ENCODE assay signal across 9 mouse cellular contexts in genomic region chr10:23611183-23611582, GRCm38 (mm10).
DNase-seq lines count a peak whose midpoint lies in the region; ATAC-seq and TF ChIP-seq lines count a peak whose summit lies in the region.
"Had no signal": no experiment of that assay in that cellular context is flagged by ENCODE, and none has a peak within 500 bp of the region (broad histone marks: within the 10 kb centered on the region; RNA-seq: fewer than 3 reads in every experiment).

No protein-coding gene starts in this region.

- H3ac ChIP-seq in myocyte (ENCODE audit: control insufficient read depth, insufficient read length) = no peak overlapping the region

- peak; percentile 45 for DNase-seq in liver
- peak; percentile 79 for DNase-seq in adrenal gland, postnatal 10 days
- DNase-seq in heart, postnatal 0 days (ENCODE audit: low spot score) = peak; percentile 15
- DNase-seq in left cerebral cortex, adult 11 months (ENCODE audit: low spot score) = peak; percentile 27
- DNase-seq in spleen, postnatal 4 days (ENCODE audit: low spot score in 2 of 2) = no peak

- H3K9me3 ChIP-seq in liver, embryonic 12.5 days (replicated peaks) = no peaks in the 10 kb centered on the region
- no peaks in the 10 kb centered on the region for H3K9me3 ChIP-seq in embryonic facial prominence, embryonic 12.5 days
- no peaks in the 10 kb centered on the region for H3K9me3 ChIP-seq in heart, postnatal 0 days (replicated peaks; ENCODE audit: control insufficient read depth, low read length)
- H3K9me3 ChIP-seq: embryonic facial prominence, embryonic 13.5 days had no signal

- no peak overlapping the region for H3K4me3 ChIP-seq in liver, embryonic 12.5 days
- no peak overlapping the region for H3K4me3 ChIP-seq in embryonic facial prominence, embryonic 12.5 days
- H3K4me3 ChIP-seq in heart, postnatal 0 days (ENCODE audit: low read depth, low read length) = no peak overlapping the region
- no peak overlapping the region for H3K4me3 ChIP-seq in myocyte
- H3K4me3 ChIP-seq: embryonic facial prominence, embryonic 13.5 days had no signal

- H3K4me2 ChIP-seq in liver, embryonic 12.5 days = no peak overlapping the region
- H3K4me2 ChIP-seq in embryonic facial prominence, embryonic 12.5 days (replicated peaks) = no peak overlapping the region
- no peak overlapping the region for H3K4me2 ChIP-seq in heart, postnatal 0 days (ENCODE audit: low read depth, low read length)
- H3K4me2 ChIP-seq in myocyte (ENCODE audit: low read depth) = peak overlapping the region; percentile 49
- H3K4me2 ChIP-seq: embryonic facial prominence, embryonic 13.5 days had no signal

- H3K27ac ChIP-seq in liver, embryonic 12.5 days = no peak overlapping the region
- peak overlapping the region; percentile 1; the same call in 1 of the 2 replicates for H3K27ac ChIP-seq in embryonic facial prominence, embryonic 12.5 days
- no peak overlapping the region for H3K27ac ChIP-seq in heart, postnatal 0 days (ENCODE audit: low read depth)

- H3K36me3 ChIP-seq in liver, embryonic 12.5 days = no peaks in the 10 kb centered on the region
- H3K36me3 ChIP-seq in embryonic facial prominence, embryonic 12.5 days = no peaks in the 10 kb centered on the region
- H3K36me3 ChIP-seq in heart, postnatal 0 days (replicated peaks; ENCODE audit: control insufficient read depth, insufficient read depth, low read length) = no peaks in the 10 kb centered on the region
- no peaks in the 10 kb centered on the region for H3K36me3 ChIP-seq in myocyte (ENCODE audit: control insufficient read depth, insufficient read depth)
- H3K36me3 ChIP-seq: embryonic facial prominence, embryonic 13.5 days had no signal

- no peak for TF ChIP-seq POLR2A in myocyte (IDR thresholded peaks at IDR 0.05; ENCODE audit: insufficient read length, low read depth)

- H3K79me2 ChIP-seq in myocyte (ENCODE audit: control insufficient read depth, insufficient read depth) = no peaks in the 10 kb centered on the region

- ATAC-seq in liver, embryonic 12.5 days = no peak
- ATAC-seq in embryonic facial prominence, embryonic 12.5 days (ENCODE audit: insufficient number of reproducible peaks, insufficient read depth, low FRiP score, low TSS enrichment) = no peak
- no peak for ATAC-seq in heart, postnatal 0 days (ENCODE audit: insufficient read depth, low read depth)

- no peak overlapping the region for H3K9ac ChIP-seq in liver, embryonic 12.5 days
- no peak overlapping the region for H3K9ac ChIP-seq in embryonic facial prominence, embryonic 12.5 days
- H3K9ac ChIP-seq in heart, postnatal 0 days (replicated peaks; ENCODE audit: low read depth, low read length) = no peak overlapping the region
- H3K9ac ChIP-seq: embryonic facial prominence, embryonic 13.5 days had no signal

- H3K4me1 ChIP-seq in liver, embryonic 12.5 days = no peaks in the 10 kb centered on the region
- peaks cover 16% of the 10 kb centered on the region; the same call in 1 of the 2 replicates for H3K4me1 ChIP-seq in embryonic facial prominence, embryonic 12.5 days
- H3K4me1 ChIP-seq in heart, postnatal 0 days (ENCODE audit: control insufficient read depth, insufficient read depth) = no peaks in the 10 kb centered on the region

- no peak for TF ChIP-seq EP300 in heart, postnatal 0 days (IDR thresholded peaks at IDR 0.05; ENCODE audit: low read depth)

- 34% methylated on average over 9 of the region's 9 CpGs for WGBS in liver, embryonic 12.5 days (ENCODE audit: insufficient replicate concordance)
- 35% methylated on average over 9 of the region's 9 CpGs for WGBS in embryonic facial prominence, embryonic 12.5 days
- WGBS in heart, postnatal 0 days = 30% methylated on average over 9 of the region's 9 CpGs

- H3K27me3 ChIP-seq in liver, embryonic 12.5 days (replicated peaks) = no peaks in the 10 kb centered on the region
- H3K27me3 ChIP-seq in embryonic facial prominence, embryonic 12.5 days = no peaks in the 10 kb centered on the region
- H3K27me3 ChIP-seq in heart, postnatal 0 days (ENCODE audit: control insufficient read depth, insufficient read depth, low read length) = no peaks in the 10 kb centered on the region
- H3K27me3 ChIP-seq in myocyte (ENCODE audit: control insufficient read depth, insufficient read depth, insufficient read length) = no peaks in the 10 kb centered on the region
- H3K27me3 ChIP-seq: embryonic facial prominence, embryonic 13.5 days had no signal

- TF ChIP-seq CTCF in heart, postnatal 0 days (IDR thresholded peaks at IDR 0.05; ENCODE audit: low read depth) = peak; percentile 73

TF ChIP-seq in myocyte, 11 proteins besides CTCF, POLR2A, EP300 and RAD21:
- TF ChIP-seq TCF12 (IDR thresholded peaks at IDR 0.05; ENCODE audit: insufficient read depth, poor library complexity, severe bottlenecking) = no peak
- TF ChIP-seq USF1 (IDR thresholded peaks at IDR 0.05; ENCODE audit: low read depth) = no peak
- no peak for TF ChIP-seq E2F4 (IDR thresholded peaks at IDR 0.05; ENCODE audit: insufficient read depth)
- no peak for TF ChIP-seq MYOG (IDR thresholded peaks at IDR 0.05; ENCODE audit: control insufficient read depth in 1 of 3, insufficient read depth in 1 of 3, insufficient read length in 2 of 3, low read depth in 2 of 3)
- TF ChIP-seq POLR2AphosphoS2 (IDR thresholded peaks at IDR 0.05; ENCODE audit: insufficient read length, low read depth) = no peak
- TF ChIP-seq MAX (IDR thresholded peaks at IDR 0.05; ENCODE audit: low read depth) = no peak
- no peak for TF ChIP-seq REST (IDR thresholded peaks at IDR 0.05; ENCODE audit: insufficient read depth, insufficient read length)
- no peak for TF ChIP-seq MYOD1 (IDR thresholded peaks at IDR 0.05; ENCODE audit: control insufficient read depth in 1 of 3, insufficient read length in 2 of 3, low read depth in 2 of 3)
- no peak for TF ChIP-seq SRF (IDR thresholded peaks at IDR 0.05; ENCODE audit: control insufficient read depth, insufficient read length, low read depth)
- TF ChIP-seq CEBPB (IDR thresholded peaks at IDR 0.05; ENCODE audit: insufficient read depth, poor library complexity, severe bottlenecking) = no peak
- TF ChIP-seq TCF3 (IDR thresholded peaks at IDR 0.05; ENCODE audit: insufficient read length, low read depth) = no peak

Comparison
In these comparisons a context has a peak if more than half of its experiments do, and no peak if none do; other contexts are left out.
1. DNase-seq: peak in liver (single experiment), adrenal gland, postnatal 10 days (single experiment), heart, postnatal 0 days (single experiment) and left cerebral cortex, adult 11 months (single experiment); none in spleen, postnatal 4 days (0 of 2).